Mouse (Mus musculus) ES-E14 (cell line): ENCODE results near the gene Mthfd1l.

Experiments
- HCFC1 ChIP-seq: IDR thresholded peaks from 2 replicates; pipeline ENCODE4 v1.6.1; 2012; ENCODE audit warnings: low read length, inconsistent platforms, borderline replicate concordance; ENCODE audit not compliant: insufficient read depth
- ZC3H11A ChIP-seq: IDR thresholded peaks from 2 replicates; pipeline ENCODE4 v1.6.1; 2012; ENCODE audit warnings: low read depth, mild to moderate bottlenecking, inconsistent platforms, low read length, borderline replicate concordance

DNA sequence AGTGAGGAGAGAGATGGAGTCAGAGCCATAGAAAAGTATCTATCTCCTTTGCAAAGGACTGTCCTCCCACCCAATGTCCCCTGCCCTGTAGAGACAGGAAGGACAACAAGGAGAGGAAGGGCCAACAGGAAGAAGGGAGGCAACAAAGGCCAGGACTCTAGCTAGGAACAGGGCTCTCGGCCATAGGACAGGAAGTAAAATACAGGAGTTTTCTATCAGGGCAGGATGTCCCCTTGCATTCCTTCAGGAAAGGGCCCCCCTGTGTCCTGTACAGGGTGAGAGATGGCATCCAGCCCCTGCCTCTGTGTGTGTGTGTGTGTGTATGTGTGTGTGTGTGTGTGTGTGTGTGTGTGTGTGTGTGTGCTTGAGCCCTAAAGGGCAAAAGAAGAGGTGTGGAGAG lies 209.0 kb downstream of the Mthfd1l start:
- TF ChIP-seq HCFC1 (no peak), ZC3H11A (no peak)
